Mouse (Mus musculus) heart, postnatal 0 days (tissue): ENCODE measurements at regions not wholly inside any gene's neighbourhood (a gene's known extent, or its start where the extent isn't known, plus 50 kb on each side); places are given as distances from the start of the nearest gene placed in this dataset.

Experiments used
- ATAC-seq: fragments of 200-750 bp; cut with Nextera tagmentation; 2 replicates; pipeline ENCODE4 v1.8.0; 2017; ENCODE audit warnings: low read depth, moderate number of reproducible peaks, moderate library complexity; ENCODE audit not compliant: insufficient read depth
- DNase-seq: peaks from one replicate; pipeline ENCODE4 v3.0.0-alpha.2; 2016; ENCODE audit warnings: low spot score
- H3K27ac ChIP-seq: fragments of 300-500 bp; sonication (generic); 2 replicates; pipeline ENCODE4 v1.5.1; 2014; ENCODE audit warnings: low read depth, mild to moderate bottlenecking
- H3K27me3 ChIP-seq: fragments of 300-500 bp; sonication (generic); 2 replicates; pipeline ENCODE4 v1.6.1; 2014; ENCODE audit warnings: low read length, mixed read lengths; ENCODE audit not compliant: control insufficient read depth, insufficient read depth
- H3K36me3 ChIP-seq: fragments of 300-500 bp; sonication (generic); replicated peaks from 2 replicates; pipeline ENCODE4 v1.6.1; 2014; ENCODE audit warnings: low read length, mixed read lengths; ENCODE audit not compliant: control insufficient read depth, insufficient read depth
- H3K4me1 ChIP-seq: fragments of 300-500 bp; sonication (generic); 2 replicates; pipeline ENCODE4 v1.6.1; 2014; ENCODE audit warnings: antibody characterized with exemption; ENCODE audit not compliant: control insufficient read depth, insufficient read depth
- H3K4me2 ChIP-seq: fragments of 300-500 bp; sonication (generic); 2 replicates; pipeline ENCODE4 v1.6.1; 2014; ENCODE audit warnings: low read depth, mild to moderate bottlenecking, low read length, moderate library complexity
- H3K4me3 ChIP-seq: fragments of 300-500 bp; sonication (generic); 2 replicates; pipeline ENCODE4 v1.5.1; 2014; ENCODE audit warnings: low read depth, low read length
- H3K9ac ChIP-seq: fragments of 300-500 bp; sonication (generic); replicated peaks from 2 replicates; pipeline ENCODE4 v1.6.1; 2014; ENCODE audit warnings: low read depth, low read length, mixed read lengths
- H3K9me3 ChIP-seq: fragments of 300-500 bp; sonication (generic); replicated peaks from 2 replicates; pipeline ENCODE4 v1.6.1; 2016; ENCODE audit warnings: low read length; ENCODE audit not compliant: control insufficient read depth
- CTCF ChIP-seq: IDR thresholded peaks from 2 replicates; pipeline ENCODE4 v1.5.1; 2016; ENCODE audit warnings: antibody characterized with exemption, control low read depth, low read depth
- EP300 ChIP-seq: IDR thresholded peaks from 2 replicates; pipeline ENCODE4 v1.6.1; 2016; ENCODE audit warnings: antibody characterized with exemption, low read depth
- WGBS: fragments of 180-500 bp; shearing (Covaris S2); extraction: QIAGEN DNeasy Blood & Tissue Kit; methylation state at CpG from one replicate; pipeline ENCODE4 v1.1.7; 2014; 5-methylcytosine and 5-hydroxymethylcytosine counted together

- Histone ChIP-seq H3K27me3 (no peaks in the 10 kb centered on the region), H3K4me3 (no peak overlapping the region), H3K36me3 (no peaks in the 10 kb centered on the region), H3K9ac (no peak overlapping the region), H3K4me2 (no peak overlapping the region), H3K4me1 (no peaks in the 10 kb centered on the region), H3K9me3 (peaks cover 5% of the 10 kb centered on the region; the same call in 1 of the 2 replicates), H3K27ac (no peak overlapping the region)
- WGBS, result 84% methylated on average over 7 of the region's 7 CpGs
- TF ChIP-seq EP300 (no peak), CTCF (no peak)
- DNase-seq (no peak), ATAC-seq (no peak)
Measured at GRCm38 (mm10) chr8:49101156-49101555, 257.4 kb upstream of the Tenm3 start.

GRCm38 (mm10) chr8:49084191-49084875 lies 240.6 kb upstream of the Tenm3 start:
- Histone ChIP-seq H3K27me3 (no peaks in the 10 kb centered on the region), H3K4me2 (no peak overlapping the region), H3K9ac (no peak overlapping the region), H3K36me3 (no peaks in the 10 kb centered on the region), H3K27ac (no peak overlapping the region), H3K4me3 (no peak overlapping the region), H3K4me1 (no peaks in the 10 kb centered on the region), H3K9me3 (no peaks in the 10 kb centered on the region)
- no peak for ATAC-seq
- DNase-seq, result no peak
- WGBS, result 83% methylated on average over 6 of the region's 6 CpGs
- TF ChIP-seq EP300 (no peak), CTCF (0 out of 2 replicates have a peak, but pooled peaks have one; percentile 1)

GRCm38 (mm10) chr8:49069451-49069850 lies 225.7 kb upstream of the Tenm3 start:
- H3K27ac ChIP-seq, result no peak overlapping the region
- no peaks in the 10 kb centered on the region for H3K36me3 ChIP-seq
- ATAC-seq (no peak), DNase-seq (no peak)
- no peaks in the 10 kb centered on the region for H3K27me3 ChIP-seq
- H3K9ac ChIP-seq, result no peak overlapping the region
- TF ChIP-seq CTCF (no peak), EP300 (no peak)
- H3K4me3 ChIP-seq, result no peak overlapping the region
- WGBS, result 69% methylated on average over 5 of the region's 5 CpGs
- H3K4me1 ChIP-seq, result no peaks in the 10 kb centered on the region
- no peaks in the 10 kb centered on the region for H3K9me3 ChIP-seq
- H3K4me2 ChIP-seq, result no peak overlapping the region

- Histone ChIP-seq H3K4me2 (no peak overlapping the region), H3K36me3 (no peaks in the 10 kb centered on the region), H3K27me3 (no peaks in the 10 kb centered on the region), H3K9me3 (no peaks in the 10 kb centered on the region), H3K4me3 (no peak overlapping the region), H3K27ac (no peak overlapping the region), H3K9ac (no peak overlapping the region), H3K4me1 (no peaks in the 10 kb centered on the region)
- 39% methylated on average over 3 of the region's 3 CpGs for WGBS
- ATAC-seq (no peak), DNase-seq (no peak)
- TF ChIP-seq EP300 (no peak), CTCF (no peak)
Measured at GRCm38 (mm10) chr8:49063256-49063655, 219.5 kb upstream of the Tenm3 start.

- ATAC-seq, result no peak
- 61% methylated on average over 6 of the region's 6 CpGs for WGBS
Measured at GRCm38 (mm10) chr8:49043236-49043635, 199.5 kb upstream of the Tenm3 start.

More at GRCm38 (mm10) chr8:49043236-49043635, 199.5 kb upstream of the Tenm3 start:
- no peaks in the 10 kb centered on the region for H3K27me3 ChIP-seq
- H3K9ac ChIP-seq, result no peak overlapping the region
- no peaks in the 10 kb centered on the region for H3K9me3 ChIP-seq
- DNase-seq, result no peak
- H3K4me1 ChIP-seq, result no peaks in the 10 kb centered on the region
- H3K4me2 ChIP-seq, result no peak overlapping the region
- no peak overlapping the region for H3K27ac ChIP-seq
- TF ChIP-seq CTCF, result no peak
- no peak for TF ChIP-seq EP300
- H3K36me3 ChIP-seq, result no peaks in the 10 kb centered on the region
- no peak overlapping the region for H3K4me3 ChIP-seq
